Mouse (Mus musculus) gastrocnemius, adult 2 months (tissue): Measurements from ENCODE around the gene Fez1. TPM values are rescaled to one million over a fixed set of nuclear protein-coding genes. Genes with fewer than 3 reads are reported as not detected.

Source experiments
- DNase-seq: peaks from one replicate; pipeline ENCODE4 v3.0.0; 2022
- H3K27ac ChIP-seq: fragments of 200-600 bp; 2 replicates; pipeline ENCODE4 v1.8.1; 2022; ENCODE audit warnings: mild to moderate bottlenecking
- H3K4me3 ChIP-seq: fragments of 200-600 bp; 2 replicates; pipeline ENCODE4 v1.8.1; 2022; ENCODE audit warnings: mild to moderate bottlenecking, moderate library complexity
- CTCF ChIP-seq: fragments of 200-600 bp; IDR thresholded peaks from 2 replicates; pipeline ENCODE4 v1.8.1; 2022; ENCODE audit warnings: antibody characterized with exemption, mild to moderate bottlenecking, moderate library complexity
- intact Hi-C: fragments of 180-260 bp; cut with DNase I; formaldehyde crosslinking; loops from one replicate; pipeline ENCODE4 v1.15.1; 2025
- total RNA-seq, 2 experiments: library from RNA; stranded (reverse); gene quantifications; 2 replicates each; pipeline ENCODE4 v1.2.3; 2021

Fez1 gene
- total RNA-seq, 2 experiments from 2014 or later: 4.2 to 4.7 TPM

- intact Hi-C loops: no loop called here
- no peak for DNase-seq
- no peak for TF ChIP-seq CTCF
- Histone ChIP-seq H3K27ac (no peak overlapping the region), H3K4me3 (no peak overlapping the region)
Observed at GRCm38 (mm10) chr9:36808126-36808785, 13.4 kb upstream of the Fez1 start.

GRCm38 (mm10) chr9:36814486-36814885 lies 7.2 kb upstream of the Fez1 start:
- Histone ChIP-seq H3K4me3 (no peak overlapping the region), H3K27ac (no peak overlapping the region)
- no peak for DNase-seq
- intact Hi-C loops: no loop called here
- peak; percentile 24; the same call in 1 of the 2 replicates for TF ChIP-seq CTCF

- no peak for TF ChIP-seq CTCF
- Histone ChIP-seq H3K4me3 (no peak overlapping the region), H3K27ac (no peak overlapping the region)
- intact Hi-C loops: no loop called here
- DNase-seq: no peak
Observed at GRCm38 (mm10) chr9:36818905-36819304, 2.8 kb upstream of the Fez1 start.

- intact Hi-C loops: no loop called here
- no peak for TF ChIP-seq CTCF
- H3K4me3 ChIP-seq: no peak overlapping the region
- DNase-seq: no peak
- no peak overlapping the region for H3K27ac ChIP-seq
Observed at GRCm38 (mm10) chr9:36820969-36821643, 558 bp upstream of the Fez1 start.

- DNase-seq: no peak
- Histone ChIP-seq H3K4me3 (no peak overlapping the region), H3K27ac (no peak overlapping the region)
- intact Hi-C loops: no loop called here
- TF ChIP-seq CTCF: no peak
Observed at GRCm38 (mm10) chr9:36822024-36822423, 360 bp downstream of the Fez1 start.

GRCm38 (mm10) chr9:36826612-36827363 lies 5.1 kb downstream of the Fez1 start:
- H3K27ac ChIP-seq: no peak overlapping the region
- no peak for TF ChIP-seq CTCF
- H3K4me3 ChIP-seq: no peak overlapping the region
- no peak for DNase-seq
- intact Hi-C loops: no loop called here

GRCm38 (mm10) chr9:36831401-36831800 lies 9.7 kb downstream of the Fez1 start:
- Histone ChIP-seq H3K27ac (no peak overlapping the region), H3K4me3 (no peak overlapping the region)
- intact Hi-C loops: no loop called here
- no peak for DNase-seq
- no peak for TF ChIP-seq CTCF

GRCm38 (mm10) chr9:36832529-36832928 lies 10.9 kb downstream of the Fez1 start:
- peak overlapping the region; percentile 76 for H3K4me3 ChIP-seq
- DNase-seq: peak; percentile 84
- peak overlapping the region; percentile 63 for H3K27ac ChIP-seq
- TF ChIP-seq CTCF: peak; percentile 9; the same call in 1 of the 2 replicates
- intact Hi-C loops: no loop called here

GRCm38 (mm10) chr9:36833043-36833881 lies 11.6 kb downstream of the Fez1 start:
- H3K4me3 ChIP-seq: peak overlapping the region; percentile 76
- peak; percentile 23 for DNase-seq
- intact Hi-C loops: no loop called here
- H3K27ac ChIP-seq: peak overlapping the region; percentile 63
- no peak for TF ChIP-seq CTCF

GRCm38 (mm10) chr9:36833914-36834313 lies 12.2 kb downstream of the Fez1 start:
- Histone ChIP-seq H3K4me3 (peak overlapping the region; percentile 76), H3K27ac (no peak overlapping the region)
- intact Hi-C loops: no loop called here
- DNase-seq: no peak
- TF ChIP-seq CTCF: no peak

GRCm38 (mm10) chr9:36846346-36846745 lies 24.7 kb downstream of the Fez1 start:
- Histone ChIP-seq H3K4me3 (no peak overlapping the region), H3K27ac (no peak overlapping the region)
- TF ChIP-seq CTCF: no peak
- DNase-seq: no peak
- intact Hi-C loops: no loop called here

GRCm38 (mm10) chr9:36848661-36849060 lies 27.0 kb downstream of the Fez1 start:
- Histone ChIP-seq H3K27ac (no peak overlapping the region), H3K4me3 (no peak overlapping the region)
- no peak for TF ChIP-seq CTCF
- intact Hi-C loops: no loop called here
- no peak for DNase-seq
